Mouse (Mus musculus): ENCODE measurements around the gene Serpinb1c. TPM values are rescaled to one million over a fixed set of nuclear protein-coding genes. Genes with fewer than 3 reads are reported as not detected.

Serpinb1c gene
- not detected in 2 replicates for polyA plus RNA-seq (2012; rRNA removed; ENCODE audit: low replicate concordance)

DNA sequence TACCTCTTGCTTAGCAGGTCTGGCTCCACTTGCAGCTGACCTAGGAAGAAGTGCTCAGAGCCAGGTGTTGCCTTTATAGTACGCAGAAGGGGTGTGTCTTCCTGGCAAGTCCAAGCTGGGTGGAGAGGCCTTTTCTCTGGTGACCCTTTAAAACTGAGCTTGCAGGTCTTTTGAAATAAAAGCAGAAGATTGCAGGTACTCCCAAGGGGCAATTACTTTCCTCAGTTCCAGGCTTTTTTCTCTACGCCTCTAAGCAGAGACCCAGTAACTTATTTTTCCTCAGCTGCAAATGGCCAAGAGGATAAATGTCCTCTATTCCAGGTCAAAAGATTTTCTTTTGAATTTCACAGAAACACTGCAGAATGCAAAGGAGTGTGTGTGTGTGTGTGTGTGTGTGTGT, at the start of gene Serpinb1c:
TSS of gene Serpinb1c (minus strand) at position 101 of the 400 bp plus-strand sequence.

DNA sequence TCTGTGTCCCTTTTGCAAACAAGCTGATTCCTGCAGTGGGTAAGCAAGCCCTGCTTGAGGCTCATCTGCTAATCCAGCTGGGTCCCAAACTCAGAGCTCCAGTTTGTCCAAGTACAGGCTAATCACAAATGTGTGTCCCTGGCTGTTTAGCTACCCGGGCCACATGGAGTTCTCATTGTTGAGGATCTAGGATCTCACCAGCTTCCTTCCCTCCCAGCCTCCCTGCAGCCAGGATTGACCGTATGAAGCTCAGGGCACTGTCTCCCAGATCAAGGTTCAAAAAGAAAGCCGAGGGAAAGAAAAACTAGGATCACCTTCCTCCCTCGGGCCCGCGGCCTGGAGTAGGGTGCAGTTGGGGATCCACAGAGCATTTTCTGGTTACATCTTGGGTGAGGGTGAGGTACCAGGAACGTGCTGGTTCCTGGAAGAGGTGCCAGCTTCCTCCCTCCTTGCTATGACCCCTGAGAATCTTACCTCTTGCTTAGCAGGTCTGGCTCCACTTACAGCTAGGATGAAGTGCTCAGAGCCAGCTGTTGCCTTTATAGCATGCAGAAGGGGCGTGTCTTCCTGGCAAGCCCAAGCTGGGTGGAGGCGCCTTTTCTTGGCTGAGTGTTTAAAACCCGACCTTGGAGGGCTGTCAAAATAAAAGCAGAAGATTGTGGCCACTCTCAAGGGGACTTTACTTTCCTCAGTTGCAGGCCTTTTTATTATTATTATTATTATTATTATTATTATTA, 47.2 kb downstream of the Serpinb1c start, which contains the start of gene Serpinb1a:
TSS of gene Serpinb1a (minus strand) at position 518 of the 737 bp plus-strand sequence.

Other genes with a start within 250 kb of the Serpinb1c start
- 0.03 and 0.17 TPM in 2 replicates for gene Mylk4, start 114.3 kb downstream of the Serpinb1c start, polyA plus RNA-seq (2012; rRNA removed; ENCODE audit: low replicate concordance)
- 19.4 and 43.2 TPM in 2 replicates for gene Wrnip1, start 96.2 kb downstream of the Serpinb1c start, polyA plus RNA-seq (2012; rRNA removed; ENCODE audit: low replicate concordance)
- not detected in 2 replicates for gene D930007J09Rik, start 95.4 kb downstream of the Serpinb1c start, polyA plus RNA-seq (2012; rRNA removed; ENCODE audit: low replicate concordance)
- gene Serpinb1a, start 47.0 kb downstream of the Serpinb1c start, polyA plus RNA-seq (2012; rRNA removed; ENCODE audit: low replicate concordance) = 8.1 and 29.2 TPM in 2 replicates
- 4.3 and 7.8 TPM in 2 replicates for gene Serpinb6b, start 67.0 kb upstream of the Serpinb1c start, polyA plus RNA-seq (2012; rRNA removed; ENCODE audit: low replicate concordance)
- 9.9 and 12.9 TPM in 2 replicates for gene Serpinb9, start 105.0 kb upstream of the Serpinb1c start, polyA plus RNA-seq (2012; rRNA removed; ENCODE audit: low replicate concordance)
- gene Serpinb9b, start 129.2 kb upstream of the Serpinb1c start, polyA plus RNA-seq (2012; rRNA removed; ENCODE audit: low replicate concordance) = 0.21 and 0.30 TPM in 2 replicates
- gene Serpinb1b, start 180.4 kb upstream of the Serpinb1c start, polyA plus RNA-seq (2012; rRNA removed; ENCODE audit: low replicate concordance) = not detected in 2 replicates

All from subcutaneous adipose tissue, adult 2 months (tissue).